Mouse (Mus musculus) macrophage (primary cell): ENCODE results near the gene Klhl42. TPM values are rescaled to one million over a fixed set of nuclear protein-coding genes. Genes with fewer than 3 reads are reported as not detected.

Source experiments
- H3K27ac ChIP-seq: fragments of 350-480 bp; formaldehyde crosslinking; 2 replicates; pipeline ENCODE4 v1.9.0; 2021
- H3K36me3 ChIP-seq: fragments of 350-480 bp; formaldehyde crosslinking; 2 replicates; pipeline ENCODE4 v1.9.0; 2021; ENCODE audit errors: inconsistent target
- H3K4me3 ChIP-seq: fragments of 350-480 bp; formaldehyde crosslinking; 2 replicates; pipeline ENCODE4 v1.9.0; 2021; ENCODE audit errors: inconsistent target
- H3K79me2 ChIP-seq: fragments of 350-480 bp; formaldehyde crosslinking; 2 replicates; pipeline ENCODE4 v1.9.0; 2021; ENCODE audit errors: inconsistent target
- WGBS: methylation state at CpG from one replicate; pipeline ENCODE4 v1.1.7; 2026; ENCODE audit warnings: inconsistent platforms; ENCODE audit not compliant: missing documents; 5-methylcytosine and 5-hydroxymethylcytosine counted together
- polyA plus RNA-seq: library from polyadenylated mRNA; stranded (reverse); fragments of 250-400 nt; gene quantifications from 3 replicates; pipeline ENCODE4 v1.2.4, GENCODE M21; 2018; ENCODE audit warnings: inconsistent platforms

Klhl42 gene
- polyA plus RNA-seq, 1 experiment from 2014 or later = 3.3 TPM

- peaks cover 58% of the 10 kb centered on the region for H3K79me2 ChIP-seq
- no peak overlapping the region for H3K27ac ChIP-seq
- 28% methylated on average over 19 of the region's 19 CpGs for WGBS
- no peak overlapping the region for H3K4me3 ChIP-seq
- no peaks in the 10 kb centered on the region; the same call in 1 of the 2 replicates for H3K36me3 ChIP-seq
Measured at GRCm38 (mm10) chr6:147099458-147100277, 8.5 kb downstream of the Klhl42 start.

GRCm38 (mm10) chr6:147102293-147102692 is 11.1 kb downstream of the Klhl42 start:
- no peak overlapping the region for H3K27ac ChIP-seq
- no peak overlapping the region for H3K4me3 ChIP-seq
- H3K79me2 ChIP-seq = peaks cover 32% of the 10 kb centered on the region; the same call in 1 of the 2 replicates
- WGBS = 84% methylated on average over 3 of the region's 3 CpGs
- no peaks in the 10 kb centered on the region; the same call in 1 of the 2 replicates for H3K36me3 ChIP-seq

DNA sequence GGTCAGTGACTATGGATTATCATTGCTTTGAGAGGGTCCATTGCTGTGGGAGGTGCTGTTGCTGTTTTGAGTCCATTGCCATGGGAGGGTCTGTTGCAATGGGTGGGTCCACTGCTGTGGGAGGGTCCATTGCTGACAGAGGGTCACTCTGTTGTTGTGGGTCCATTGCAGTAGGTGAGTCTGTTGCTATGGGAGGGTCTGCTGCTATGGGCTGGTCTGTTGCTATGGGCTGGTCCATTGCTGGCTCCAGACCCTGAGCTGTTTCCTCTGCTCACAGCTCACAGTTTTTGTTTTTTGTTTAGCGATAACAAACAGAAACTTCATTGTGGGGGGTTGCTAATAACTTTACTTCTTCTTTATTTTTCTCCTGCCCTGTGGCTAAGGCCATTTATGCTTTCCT is 14.3 kb downstream of the Klhl42 start:
- Histone ChIP-seq H3K36me3 (peaks cover 19% of the 10 kb centered on the region), H3K4me3 (no peak overlapping the region), H3K27ac (no peak overlapping the region), H3K79me2 (peaks cover 6% of the 10 kb centered on the region; the same call in 1 of the 2 replicates)
- 100% methylated on average over 1 of the region's 1 CpGs for WGBS

GRCm38 (mm10) chr6:147106716-147107115 is 15.5 kb downstream of the Klhl42 start:
- WGBS = 95% methylated on average over 6 of the region's 6 CpGs
- H3K27ac ChIP-seq = no peak overlapping the region
- no peak overlapping the region for H3K4me3 ChIP-seq
- H3K79me2 ChIP-seq = no peaks in the 10 kb centered on the region
- peaks cover 19% of the 10 kb centered on the region for H3K36me3 ChIP-seq

DNA sequence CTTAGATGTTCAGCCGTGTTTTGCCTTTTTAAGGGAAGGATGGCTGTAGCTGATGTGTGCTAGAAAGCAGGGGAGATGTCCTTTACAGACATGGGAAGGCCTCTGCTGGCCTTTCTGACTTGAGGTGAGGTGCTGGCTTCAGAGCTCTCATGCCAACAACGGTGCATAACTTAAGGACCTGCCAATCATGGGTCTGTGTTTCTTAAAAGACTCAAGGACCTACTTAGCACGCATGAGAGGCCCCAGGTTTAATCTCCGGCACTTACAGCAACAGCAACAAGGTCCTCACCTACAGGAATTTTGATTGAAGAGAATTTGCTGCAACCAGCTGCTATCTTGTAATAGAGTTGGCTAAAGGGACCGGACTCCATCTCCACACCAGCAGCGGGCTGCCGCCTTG is 18.1 kb downstream of the Klhl42 start:
- Histone ChIP-seq H3K79me2 (no peaks in the 10 kb centered on the region), H3K36me3 (peaks cover 19% of the 10 kb centered on the region), H3K4me3 (no peak overlapping the region), H3K27ac (no peak overlapping the region)
- 98% methylated on average over 7 of the region's 7 CpGs for WGBS

- no peaks in the 10 kb centered on the region; the same call in 1 of the 2 replicates for H3K36me3 ChIP-seq
- WGBS = 13% methylated on average over 10 of the region's 10 CpGs
- H3K79me2 ChIP-seq = no peaks in the 10 kb centered on the region
- H3K4me3 ChIP-seq = no peak overlapping the region
- H3K27ac ChIP-seq = no peak overlapping the region
Measured at GRCm38 (mm10) chr6:147116579-147116978, 25.4 kb downstream of the Klhl42 start.

DNA sequence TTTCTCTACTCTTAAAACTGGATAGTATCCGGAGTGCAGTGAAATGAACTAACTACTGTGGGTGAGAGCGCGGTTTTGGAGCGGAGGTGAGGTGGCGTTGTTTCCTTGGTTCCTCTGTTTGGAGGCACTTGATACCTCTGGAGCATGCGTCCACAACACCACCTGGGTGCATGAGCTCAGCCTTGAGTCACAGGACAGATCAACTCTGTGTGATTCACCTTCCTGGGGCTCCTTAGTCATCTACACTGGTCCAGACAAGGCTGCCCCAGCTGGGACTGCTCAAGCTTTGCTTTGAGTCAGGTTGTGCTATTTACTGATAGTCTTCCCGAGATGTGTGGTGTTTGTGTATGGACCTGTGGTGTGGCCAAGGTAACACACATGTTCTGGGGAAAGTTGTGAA is 26.6 kb downstream of the Klhl42 start:
- H3K27ac ChIP-seq = no peak overlapping the region
- H3K79me2 ChIP-seq = no peaks in the 10 kb centered on the region
- H3K4me3 ChIP-seq = no peak overlapping the region
- no peaks in the 10 kb centered on the region for H3K36me3 ChIP-seq
- WGBS = 90% methylated on average over 7 of the region's 7 CpGs

- no peak overlapping the region for H3K4me3 ChIP-seq
- no peaks in the 10 kb centered on the region for H3K79me2 ChIP-seq
- no peak overlapping the region for H3K27ac ChIP-seq
- 98% methylated on average over 3 of the region's 3 CpGs for WGBS
- no peaks in the 10 kb centered on the region for H3K36me3 ChIP-seq
Measured at GRCm38 (mm10) chr6:147118190-147118589, 27.0 kb downstream of the Klhl42 start.

DNA sequence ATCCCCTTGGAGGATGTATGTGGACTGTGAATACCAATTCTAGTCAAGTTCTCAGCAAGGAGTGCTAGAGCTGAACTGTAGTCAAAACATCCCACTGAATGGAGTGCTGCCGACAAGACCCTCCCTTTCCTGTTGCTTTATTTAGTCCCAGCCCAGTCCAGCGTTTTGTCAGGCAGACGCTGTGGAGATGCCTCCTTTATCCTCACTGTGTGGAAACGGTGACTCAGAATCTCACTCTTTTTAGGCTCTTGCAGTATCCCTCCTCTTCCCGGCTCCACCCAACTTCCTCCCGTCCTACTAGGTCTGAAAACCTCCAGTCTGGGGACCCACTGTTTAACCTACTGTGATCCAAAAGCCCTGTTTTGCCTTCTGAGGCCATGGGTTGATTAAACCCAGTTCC is 30.1 kb downstream of the Klhl42 start:
- 19% methylated on average over 6 of the region's 6 CpGs for WGBS
- no peaks in the 10 kb centered on the region for H3K36me3 ChIP-seq
- no peaks in the 10 kb centered on the region for H3K79me2 ChIP-seq
- no peak overlapping the region for H3K4me3 ChIP-seq
- no peak overlapping the region for H3K27ac ChIP-seq

DNA sequence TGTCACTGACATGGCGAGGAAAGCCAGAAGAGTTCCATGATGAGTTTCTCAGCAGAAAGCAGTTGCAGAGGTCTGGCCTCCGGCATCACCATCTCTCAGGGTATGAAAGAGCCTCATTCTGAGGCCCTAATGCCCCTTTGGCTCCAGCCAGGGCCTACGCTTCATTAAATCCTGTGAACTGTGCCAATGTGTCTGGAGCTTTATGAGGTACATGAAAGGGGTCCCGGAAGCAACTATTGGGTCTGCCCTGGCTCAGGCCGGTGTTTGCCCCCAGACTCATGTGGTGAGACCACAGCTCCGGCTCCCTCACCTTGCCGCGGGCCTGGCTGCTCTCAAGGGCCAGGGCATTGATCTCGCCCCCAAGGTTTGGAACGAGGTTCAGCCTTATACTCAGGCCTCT is 36.1 kb downstream of the Klhl42 start:
- no peaks in the 10 kb centered on the region for H3K79me2 ChIP-seq
- WGBS = 92% methylated on average over 10 of the region's 10 CpGs

GRCm38 (mm10) chr6:147138260-147138659 is 47.1 kb downstream of the Klhl42 start:
- 87% methylated on average over 3 of the region's 3 CpGs for WGBS
- no peak overlapping the region for H3K27ac ChIP-seq
- no peak overlapping the region for H3K4me3 ChIP-seq
- H3K36me3 ChIP-seq = no peaks in the 10 kb centered on the region
- H3K79me2 ChIP-seq = no peaks in the 10 kb centered on the region

More for the DNA sequence above, 36.1 kb downstream of the Klhl42 start:
- no peak overlapping the region for H3K4me3 ChIP-seq
- H3K36me3 ChIP-seq = no peaks in the 10 kb centered on the region
- no peak overlapping the region for H3K27ac ChIP-seq

DNA sequence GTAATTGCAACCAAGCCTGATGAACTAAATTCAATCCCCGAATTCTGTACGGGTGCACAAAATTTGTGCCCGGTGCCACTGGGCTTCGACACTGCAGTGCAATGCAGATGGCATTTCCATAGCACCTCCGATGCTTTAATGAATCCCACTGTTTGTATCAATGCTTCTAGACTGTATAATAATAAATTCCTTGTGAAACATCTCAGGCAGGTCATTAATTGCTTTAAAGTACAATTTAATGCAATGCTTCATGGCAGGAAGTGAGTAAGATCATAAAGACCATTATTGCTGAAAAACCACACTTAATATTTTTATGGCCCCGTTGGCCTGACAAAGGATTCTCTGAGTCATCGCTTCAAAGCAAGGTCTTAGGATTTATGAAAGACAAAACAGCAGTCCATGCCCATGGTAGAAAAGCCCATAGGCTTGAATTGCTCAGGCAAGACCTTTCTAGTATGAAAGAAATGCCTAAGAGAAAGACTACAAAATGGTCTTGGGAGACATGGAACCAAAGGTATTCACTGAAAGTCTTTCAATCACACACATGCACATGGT is 49.5 kb downstream of the Klhl42 start:
- Histone ChIP-seq H3K79me2 (no peaks in the 10 kb centered on the region), H3K36me3 (no peaks in the 10 kb centered on the region), H3K27ac (no peak overlapping the region), H3K4me3 (no peak overlapping the region)
- WGBS = 85% methylated on average over 7 of the region's 7 CpGs

DNA sequence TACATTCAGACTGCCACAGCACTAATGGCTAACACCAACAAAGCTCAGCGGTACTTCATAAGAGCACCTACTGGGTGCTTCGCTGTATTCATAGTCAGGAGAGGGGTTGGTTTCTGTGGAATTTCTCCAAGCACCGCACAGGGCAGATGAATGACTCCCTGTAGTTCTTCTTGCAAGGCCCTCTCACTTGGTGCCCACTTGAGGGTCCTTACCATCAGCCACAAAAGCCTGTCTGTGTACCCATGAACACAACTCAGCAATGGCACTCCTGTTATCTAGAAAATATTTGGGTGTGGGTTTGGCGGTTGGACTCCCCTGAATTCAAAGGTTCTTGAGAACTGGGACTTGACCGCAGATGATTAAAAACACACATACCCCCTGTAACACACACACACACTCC is 53.5 kb downstream of the Klhl42 start:
- 94% methylated on average over 5 of the region's 5 CpGs for WGBS
- no peaks in the 10 kb centered on the region for H3K79me2 ChIP-seq
- no peaks in the 10 kb centered on the region for H3K36me3 ChIP-seq

GRCm38 (mm10) chr6:147145277-147145676 is 54.1 kb downstream of the Klhl42 start:
- 50% methylated on average over 2 of the region's 2 CpGs for WGBS
- Histone ChIP-seq H3K36me3 (no peaks in the 10 kb centered on the region), H3K27ac (no peak overlapping the region), H3K4me3 (no peak overlapping the region), H3K79me2 (no peaks in the 10 kb centered on the region)

More for the DNA sequence above, 53.5 kb downstream of the Klhl42 start:
- Histone ChIP-seq H3K4me3 (no peak overlapping the region), H3K27ac (no peak overlapping the region)

GRCm38 (mm10) chr6:147145753-147146152 is 54.6 kb downstream of the Klhl42 start:
- 91% methylated on average over 10 of the region's 10 CpGs for WGBS
- Histone ChIP-seq H3K27ac (no peak overlapping the region), H3K79me2 (no peaks in the 10 kb centered on the region), H3K4me3 (no peak overlapping the region), H3K36me3 (no peaks in the 10 kb centered on the region)
